Mouse (Mus musculus) Patski (cell line): ENCODE measurements at regions not wholly inside any gene's neighbourhood (a gene's known extent, or its start where the extent isn't known, plus 50 kb on each side); places are given as distances from the start of the nearest gene placed in this dataset.

Experiments
- ATAC-seq: fragments of 100-300 bp; one replicate; pipeline ENCODE4 v1.8.0; 2021
- CTCF ChIA-PET: fragments of 350-600 bp; sonication (Branson Sonifier 250); formaldehyde crosslinking; loops from one replicate; lab custom pipeline; 2022; ENCODE audit warnings: inconsistent platforms; lab: Charles Lee
- POLR2A ChIA-PET: fragments of 350-600 bp; sonication (Branson Sonifier 250); formaldehyde crosslinking; loops from one replicate; lab custom pipeline; 2022; ENCODE audit warnings: antibody characterized with exemption, inconsistent platforms; lab: Charles Lee
- DNase-seq: peaks from one replicate; pipeline ENCODE4 v3.0.0-alpha.2; 2011; ENCODE audit warnings: low read depth, low spot score
- H3K27me3 ChIP-seq: fragments of 371-371 bp; one replicate; pipeline ENCODE4 v1.5.1; 2021
- CTCF ChIP-seq: fragments of 100-300 bp; IDR thresholded peaks from one replicate; pipeline ENCODE4 v1.5.1; 2021
- in situ Hi-C: fragments of 300-500 bp; cut with MboI; formaldehyde crosslinking; loops from 3 replicates; pipeline ENCODE4 v1.11.1; 2018; ENCODE audit warnings: low pct_unique_long_range_greater_than_20kb, mixed read lengths

DNA sequence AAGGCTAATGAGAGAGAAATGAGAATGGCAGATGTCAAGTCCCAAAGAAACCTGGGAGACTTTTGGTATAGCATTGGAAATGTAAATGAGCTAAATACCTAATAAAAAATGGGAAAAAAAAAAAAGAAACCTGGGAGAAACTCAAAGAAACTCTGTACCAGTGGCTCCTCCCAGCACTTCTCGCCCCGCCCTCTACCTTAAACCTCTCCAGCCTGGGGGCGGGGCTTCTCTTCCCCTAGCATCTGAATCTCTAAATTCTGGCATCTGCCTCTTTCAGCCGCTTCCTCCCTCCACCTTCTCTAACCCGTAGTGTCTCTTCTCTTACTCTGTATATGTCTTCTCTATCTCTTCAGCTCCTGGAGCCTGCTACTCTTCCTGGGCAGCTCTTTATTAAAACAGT, 53.2 kb downstream of the Gpr6 start:
- ATAC-seq (no peak), DNase-seq (no peak)
- TF ChIP-seq CTCF: no peak
- POLR2A ChIA-PET: no interaction called here
- in situ Hi-C loops: loop anchor here (5.0 to 25.0 kb wide), 2 partner anchors 253 to 357 kb away; no protein-coding TSS in a partner anchor
- CTCF ChIA-PET: interaction anchor here (1.0 kb wide), 1 partner anchor 24 kb away, joined by 3 read pairs; no protein-coding TSS in a partner anchor
- peaks cover 23% of the 10 kb centered on the region for H3K27me3 ChIP-seq

DNA sequence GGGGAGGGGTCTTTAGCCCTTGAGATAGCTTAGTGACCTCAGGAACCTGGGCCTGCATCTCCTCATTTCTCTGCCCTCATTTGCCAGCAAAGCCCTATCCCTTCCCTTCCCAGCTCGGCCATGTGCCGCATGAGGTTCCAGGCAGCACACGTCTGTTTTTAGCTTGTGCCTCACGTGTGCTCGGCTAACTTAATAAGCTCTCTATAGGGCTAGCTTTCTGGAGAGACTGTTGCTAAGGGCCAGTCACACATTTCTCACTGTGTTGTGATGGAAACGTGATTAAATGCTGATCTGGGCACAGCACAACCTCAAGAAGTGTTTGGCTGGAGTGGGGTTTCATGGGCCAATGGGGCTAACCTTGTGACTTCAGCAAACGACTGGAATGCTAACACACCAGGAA, 55.5 kb downstream of the Gpr6 start:
- no peak for TF ChIP-seq CTCF
- peaks cover 28% of the 10 kb centered on the region for H3K27me3 ChIP-seq
- DNase-seq (no peak), ATAC-seq (no peak)
- ChIA-PET CTCF (interaction anchor here (0.8 to 2.2 kb wide), 11 partner anchors 8 to 489 kb away, joined by 3 to 8 read pairs (median 3); no protein-coding TSS in a partner anchor), POLR2A (interaction anchor here (0.7 kb wide), 1 partner anchor 1965 kb away, joined by 3 read pairs; no protein-coding TSS in a partner anchor)
- in situ Hi-C loops: loop anchor here (5.0 to 25.0 kb wide), 2 partner anchors 256 to 354 kb away; no protein-coding TSS in a partner anchor

GRCm38 (mm10) chr10:41015654-41016053, 56.4 kb downstream of the Gpr6 start:
- CTCF ChIA-PET: interaction anchor here (1.1 to 2.2 kb wide), 11 partner anchors 9 to 289 kb away, joined by 3 to 8 read pairs (median 4); no protein-coding TSS in a partner anchor

DNA sequence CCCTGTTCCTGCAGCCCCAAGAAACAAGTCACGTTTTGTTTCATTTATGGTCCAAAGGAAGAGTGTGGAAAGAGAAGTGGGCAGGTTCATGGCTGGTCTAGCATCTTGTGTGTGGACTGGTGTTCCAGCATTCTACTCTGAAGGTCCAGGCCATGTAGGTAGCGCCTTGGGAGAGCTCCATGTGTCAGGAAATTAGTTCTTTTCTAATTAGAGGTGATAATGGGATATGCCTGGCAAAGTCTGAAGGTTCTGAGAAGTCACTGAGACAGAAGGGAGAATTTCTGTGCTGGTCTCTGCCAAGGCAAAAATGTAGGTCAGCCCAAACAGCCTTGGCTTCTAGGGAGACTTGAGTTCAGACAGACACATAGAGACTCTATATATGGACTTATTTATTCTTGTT, 61.5 kb downstream of the Gpr6 start:
- H3K27me3 ChIP-seq: peaks cover 14% of the 10 kb centered on the region
- ATAC-seq (no peak), DNase-seq (no peak)
- ChIA-PET POLR2A (no interaction called here), CTCF (no interaction called here)
- in situ Hi-C loops: loop anchor here (25.0 kb wide), 1 partner anchor 348 kb away; no protein-coding TSS in a partner anchor
- no peak for TF ChIP-seq CTCF

More at GRCm38 (mm10) chr10:41015654-41016053, 56.4 kb downstream of the Gpr6 start:
- no peak for DNase-seq
- POLR2A ChIA-PET: no interaction called here
- TF ChIP-seq CTCF: peak; percentile 89
- no peak for ATAC-seq
- in situ Hi-C loops: loop anchor here (5.0 to 25.0 kb wide), 2 partner anchors 257 to 353 kb away; no protein-coding TSS in a partner anchor
- peaks cover 29% of the 10 kb centered on the region for H3K27me3 ChIP-seq

DNA sequence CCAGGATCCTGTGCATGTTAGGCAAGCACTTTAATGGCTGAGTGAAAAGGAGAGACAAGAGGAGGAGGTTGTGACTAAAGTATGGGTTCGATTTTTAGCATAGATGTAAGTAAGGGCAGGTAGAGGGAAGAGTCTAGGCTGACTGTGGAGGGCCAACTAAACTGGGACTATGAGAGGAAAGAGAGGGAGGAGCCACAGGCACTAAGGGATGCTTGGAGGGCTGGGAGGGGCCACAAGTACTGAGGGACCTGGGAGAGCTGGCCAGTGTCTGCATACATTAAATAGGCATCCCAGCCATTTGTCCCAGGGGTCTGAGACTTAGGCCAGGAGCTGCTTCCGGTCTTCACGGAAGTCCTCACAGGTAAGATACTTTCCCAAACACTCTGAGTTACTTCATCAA, 64.2 kb downstream of the Gpr6 start:
- H3K27me3 ChIP-seq: peaks cover 10% of the 10 kb centered on the region
- ChIA-PET POLR2A (no interaction called here), CTCF (no interaction called here)
- DNase-seq (no peak), ATAC-seq (no peak)
- TF ChIP-seq CTCF: no peak
- in situ Hi-C loops: loop anchor here (10.0 to 25.0 kb wide), 2 partner anchors 346 to 677 kb away; no protein-coding TSS in a partner anchor

GRCm38 (mm10) chr10:41006634-41007033, 65.5 kb downstream of the Gpr6 start:
- no peak for DNase-seq
- POLR2A ChIA-PET: no interaction called here
- TF ChIP-seq CTCF: no peak
- ATAC-seq: no peak
- in situ Hi-C loops: loop anchor here (10.0 to 25.0 kb wide), 2 partner anchors 344 to 678 kb away; no protein-coding TSS in a partner anchor
- CTCF ChIA-PET: no interaction called here
- peaks cover 8% of the 10 kb centered on the region for H3K27me3 ChIP-seq

GRCm38 (mm10) chr10:41005776-41006175, 66.3 kb downstream of the Gpr6 start:
- DNase-seq (no peak), ATAC-seq (no peak)
- TF ChIP-seq CTCF: no peak
- ChIA-PET POLR2A (no interaction called here), CTCF (interaction anchor here (0.9 kb wide), 1 partner anchor 10 kb away, joined by 3 read pairs; no protein-coding TSS in a partner anchor)
- peaks cover 4% of the 10 kb centered on the region for H3K27me3 ChIP-seq
- in situ Hi-C loops: loop anchor here (10.0 to 25.0 kb wide), 2 partner anchors 343 to 679 kb away; no protein-coding TSS in a partner anchor

DNA sequence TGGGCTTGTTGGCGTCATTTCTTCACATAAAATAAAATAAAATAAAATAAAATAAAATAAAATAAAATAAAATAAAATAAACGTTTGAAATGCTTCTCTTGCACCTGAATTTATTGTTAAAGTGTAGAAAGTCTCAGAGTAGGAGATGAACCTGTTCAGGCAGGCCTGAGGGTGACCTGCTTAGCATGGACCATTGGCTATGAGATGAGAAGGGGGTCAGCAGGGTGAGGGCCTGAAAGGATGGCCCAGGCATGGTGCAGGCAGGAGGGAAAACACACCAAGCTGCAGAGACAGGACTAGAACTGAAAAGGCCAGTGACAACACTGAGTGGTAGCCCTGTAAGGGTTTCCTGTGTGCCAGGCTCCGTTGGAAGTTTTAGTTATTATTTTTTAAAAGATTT, 67.3 kb downstream of the Gpr6 start:
- POLR2A ChIA-PET: no interaction called here
- CTCF ChIA-PET: no interaction called here
- H3K27me3 ChIP-seq: no peaks in the 10 kb centered on the region
- no peak for TF ChIP-seq CTCF
- in situ Hi-C loops: loop anchor here (5.0 to 25.0 kb wide), 3 partner anchors 342 to 680 kb away; no protein-coding TSS in a partner anchor
- no peak for DNase-seq
- no peak for ATAC-seq

DNA sequence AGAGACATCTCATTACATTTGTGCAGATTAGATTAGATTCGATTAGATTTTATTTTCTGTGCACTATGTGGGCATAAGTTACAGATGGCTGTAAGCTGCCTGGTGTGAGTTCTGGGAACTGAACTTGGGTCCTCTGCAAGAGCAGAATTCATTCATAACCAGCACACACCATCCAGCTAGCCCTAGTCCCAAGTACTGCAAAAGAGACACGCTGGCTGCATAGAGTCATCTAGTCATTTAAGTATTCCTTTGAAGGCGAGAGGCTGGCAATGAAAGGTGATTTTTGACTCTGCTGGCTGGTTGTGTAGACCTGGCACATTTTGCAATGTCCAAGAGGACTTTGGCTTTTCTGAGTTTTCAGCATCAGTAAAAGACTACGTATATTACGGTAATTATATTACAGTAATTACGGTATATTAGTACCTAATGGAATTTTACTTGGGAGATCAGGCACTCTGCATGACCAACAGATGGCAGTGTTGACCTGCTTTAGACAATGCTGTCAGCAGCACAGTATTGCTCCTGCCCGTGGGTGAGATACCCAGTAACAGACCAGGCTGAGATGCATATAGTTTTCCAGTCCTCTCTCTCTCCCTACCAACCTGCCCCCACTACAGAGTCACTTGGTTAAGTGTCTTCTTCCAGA, 67.9 kb downstream of the Gpr6 start:
- POLR2A ChIA-PET: no interaction called here
- DNase-seq: peak; percentile 51
- no peaks in the 10 kb centered on the region for H3K27me3 ChIP-seq
- peak; percentile 81 for TF ChIP-seq CTCF
- CTCF ChIA-PET: interaction anchor here (0.7 to 1.2 kb wide), 5 partner anchors 162 to 286 kb away, joined by 3 to 5 read pairs (median 3); no protein-coding TSS in a partner anchor
- no peak for ATAC-seq
- in situ Hi-C loops: loop anchor here (5.0 to 25.0 kb wide), 3 partner anchors 342 to 681 kb away; no protein-coding TSS in a partner anchor

GRCm38 (mm10) chr10:41003197-41003596, 68.9 kb downstream of the Gpr6 start:
- CTCF ChIA-PET: interaction anchor here (0.9 to 1.2 kb wide), 3 partner anchors 248 to 287 kb away, joined by 3 to 5 read pairs (median 4); no protein-coding TSS in a partner anchor
- in situ Hi-C loops: loop anchor here (5.0 to 25.0 kb wide), 3 partner anchors 341 to 682 kb away; no protein-coding TSS in a partner anchor
- POLR2A ChIA-PET: no interaction called here
- DNase-seq: peak; percentile 58
- H3K27me3 ChIP-seq: no peaks in the 10 kb centered on the region
- no peak for TF ChIP-seq CTCF
- peak; percentile 90 for ATAC-seq
